Comparison of ENCODE assay signal across 8 mouse cellular contexts in genomic region chr11:101626649-101626994, GRCm38 (mm10). TPM values are rescaled to one million over a fixed set of nuclear protein-coding genes. Genes with fewer than 3 reads are reported as not detected.
A peak's percentile ranks its signal among the peaks of the same experiment; 100 is the strongest.
DNase-seq lines count a peak whose midpoint lies in the region; ATAC-seq and TF ChIP-seq lines count a peak whose summit lies in the region.

No protein-coding gene starts in this region.

- no peaks in the 10 kb centered on the region for H3K27me3 ChIP-seq in kidney, embryonic 16.5 days (ENCODE audit: insufficient read depth, low read length)
- no peaks in the 10 kb centered on the region for H3K27me3 ChIP-seq in embryonic facial prominence, embryonic 11.5 days (ENCODE audit: control insufficient read depth, insufficient read depth, low read length)
- H3K27me3 ChIP-seq in intestine, embryonic 14.5 days (replicated peaks; ENCODE audit: control insufficient read depth, insufficient read depth, low read length), result no peaks in the 10 kb centered on the region
- H3K27me3 ChIP-seq in midbrain, postnatal 0 days (ENCODE audit: insufficient read depth, low read length), result no peaks in the 10 kb centered on the region

- peak overlapping the region; percentile 78 for H3K9ac ChIP-seq in kidney, embryonic 16.5 days (replicated peaks; ENCODE audit: low read length)
- peak overlapping the region; percentile 67 for H3K9ac ChIP-seq in embryonic facial prominence, embryonic 11.5 days (replicated peaks; ENCODE audit: low read length)
- peak overlapping the region; percentile 51 for H3K9ac ChIP-seq in intestine, embryonic 14.5 days (ENCODE audit: low read length)
- peak overlapping the region; percentile 60; the same call in 1 of the 2 replicates for H3K9ac ChIP-seq in midbrain, postnatal 0 days (replicated peaks; ENCODE audit: low read length, poor library complexity, severe bottlenecking)

- peak overlapping the region; percentile 51 for H3K4me3 ChIP-seq in kidney, embryonic 16.5 days (ENCODE audit: low read length)
- H3K4me3 ChIP-seq in embryonic facial prominence, embryonic 11.5 days (ENCODE audit: low read depth, low read length), result peak overlapping the region; percentile 31
- H3K4me3 ChIP-seq in intestine, embryonic 14.5 days (ENCODE audit: low read depth, low read length), result peak overlapping the region; percentile 39
- peak overlapping the region; percentile 31 for H3K4me3 ChIP-seq in midbrain, postnatal 0 days (ENCODE audit: low read depth, low read length)

- WGBS in kidney, embryonic 16.5 days, result 1% methylated on average over 8 of the region's 8 CpGs
- 4% methylated on average over 8 of the region's 8 CpGs for WGBS in embryonic facial prominence, embryonic 11.5 days
- 3% methylated on average over 8 of the region's 8 CpGs for WGBS in intestine, embryonic 14.5 days
- WGBS in midbrain, postnatal 0 days, result 7% methylated on average over 8 of the region's 8 CpGs

- H3K9me3 ChIP-seq in kidney, embryonic 16.5 days (ENCODE audit: low read length), result no peaks in the 10 kb centered on the region
- H3K9me3 ChIP-seq in embryonic facial prominence, embryonic 11.5 days (replicated peaks; ENCODE audit: control insufficient read depth, low read length), result no peaks in the 10 kb centered on the region
- H3K9me3 ChIP-seq in intestine, embryonic 14.5 days (ENCODE audit: control insufficient read depth, low read length), result no peaks in the 10 kb centered on the region
- no peaks in the 10 kb centered on the region for H3K9me3 ChIP-seq in midbrain, postnatal 0 days (ENCODE audit: low read length)

- DNase-seq in kidney, adult 8-10 months, result no peak
- DNase-seq in embryonic facial prominence, embryonic 11.5 days (ENCODE audit: low spot score), result no peak
- DNase-seq in intestine, embryonic 14.5 days (ENCODE audit: low spot score), result no peak
- DNase-seq in midbrain, postnatal 0 days (ENCODE audit: low spot score), result no peak
- no peak for DNase-seq in layer of hippocampus, postnatal 10 days (ENCODE audit: low spot score in 2 of 2)
- DNase-seq in urinary bladder, postnatal 14 days (ENCODE audit: low spot score), result no peak
- DNase-seq in kidney, postnatal 14 days, result no peak

- ATAC-seq in kidney, embryonic 16.5 days (ENCODE audit: low FRiP score, low TSS enrichment), result peak; percentile 11; the same call in 1 of the 2 replicates
- peak; percentile 22; the same call in 1 of the 2 replicates for ATAC-seq in embryonic facial prominence, embryonic 11.5 days (replicated peaks; ENCODE audit: insufficient number of reproducible peaks, low FRiP score, low TSS enrichment, low read depth)
- peak; percentile 20 for ATAC-seq in intestine, embryonic 14.5 days (replicated peaks; ENCODE audit: low FRiP score, low TSS enrichment, low read depth)
- ATAC-seq in midbrain, postnatal 0 days (ENCODE audit: low FRiP score), result peak; percentile 35; the same call in 1 of the 2 replicates

- peak overlapping the region; percentile 100 for H3K27ac ChIP-seq in kidney, embryonic 16.5 days (ENCODE audit: low read length)
- peak overlapping the region; percentile 96 for H3K27ac ChIP-seq in embryonic facial prominence, embryonic 11.5 days (replicated peaks; ENCODE audit: low read depth, low read length)
- peak overlapping the region; percentile 98 for H3K27ac ChIP-seq in intestine, embryonic 14.5 days (ENCODE audit: low read depth)
- H3K27ac ChIP-seq in midbrain, postnatal 0 days (ENCODE audit: low read depth, low read length), result peak overlapping the region; percentile 91

- H3K4me1 ChIP-seq in kidney, embryonic 16.5 days (ENCODE audit: insufficient read depth, low read length), result peaks cover 6% of the 10 kb centered on the region; the same call in 1 of the 2 replicates
- H3K4me1 ChIP-seq in embryonic facial prominence, embryonic 11.5 days (ENCODE audit: control insufficient read depth, insufficient read depth, low read length), result no peaks in the 10 kb centered on the region
- H3K4me1 ChIP-seq in intestine, embryonic 14.5 days (replicated peaks; ENCODE audit: control insufficient read depth, insufficient read depth, low read length), result no peaks in the 10 kb centered on the region
- no peaks in the 10 kb centered on the region for H3K4me1 ChIP-seq in midbrain, postnatal 0 days (ENCODE audit: insufficient read depth, low read length)

- H3K4me2 ChIP-seq in kidney, embryonic 16.5 days (replicated peaks; ENCODE audit: low read depth, low read length), result peak overlapping the region; percentile 80
- peak overlapping the region; percentile 42 for H3K4me2 ChIP-seq in embryonic facial prominence, embryonic 11.5 days (ENCODE audit: low read depth, low read length)
- H3K4me2 ChIP-seq in intestine, embryonic 14.5 days (ENCODE audit: low read length), result peak overlapping the region; percentile 57
- H3K4me2 ChIP-seq in midbrain, postnatal 0 days (ENCODE audit: low read depth, low read length, poor library complexity, severe bottlenecking), result peak overlapping the region; percentile 96

- no peaks in the 10 kb centered on the region for H3K36me3 ChIP-seq in kidney, embryonic 16.5 days (ENCODE audit: insufficient read depth, low read length)
- no peaks in the 10 kb centered on the region for H3K36me3 ChIP-seq in embryonic facial prominence, embryonic 11.5 days (replicated peaks; ENCODE audit: control insufficient read depth, insufficient read depth, low read depth, low read length)
- H3K36me3 ChIP-seq in intestine, embryonic 14.5 days (ENCODE audit: control insufficient read depth, insufficient read depth, low read length), result no peaks in the 10 kb centered on the region; the same call in 1 of the 2 replicates
- no peaks in the 10 kb centered on the region for H3K36me3 ChIP-seq in midbrain, postnatal 0 days (ENCODE audit: insufficient read depth, low read length)

- no peak for TF ChIP-seq CTCF in midbrain, postnatal 0 days (IDR thresholded peaks at IDR 0.05)

RNA-seq across cellular contexts. Expression of gene Rdm1, which starts 0.4 kb away (rescaled TPM):
- polyA plus RNA-seq in kidney, embryonic 16.5 days (2015; fragmentation: Nextera tagmentation; extraction: Ambion mirVana), result 41.7 and 43.1 TPM in 2 replicates
- polyA plus RNA-seq in embryonic facial prominence, embryonic 11.5 days (2014; fragmentation: Nextera tagmentation; extraction: Ambion mirVana), result 37.3 and 43.0 TPM in 2 replicates
- 30.8 and 44.8 TPM in 2 replicates for polyA plus RNA-seq in intestine, embryonic 14.5 days (2014; fragmentation: Nextera tagmentation; extraction: Ambion mirVana)
- 2.8 and 3.6 TPM in 2 replicates for total RNA-seq in midbrain, postnatal 0 days (2014; rRNA removed)
- 8.3 and 9.2 TPM in 2 replicates for polyA plus RNA-seq in midbrain, postnatal 0 days (2015; fragmentation: Nextera tagmentation; extraction: Ambion mirVana)
- 1 to 10 TPM; 4.2 to 7.7 TPM for total RNA-seq in layer of hippocampus, postnatal 10 days (2021)

RNA-seq across cellular contexts. Expression of gene Gm11634, which starts 27.6 kb away (rescaled TPM):
- not detected in 2 replicates for polyA plus RNA-seq in kidney, embryonic 16.5 days (2015; fragmentation: Nextera tagmentation; extraction: Ambion mirVana)
- not detected in 2 replicates for polyA plus RNA-seq in embryonic facial prominence, embryonic 11.5 days (2014; fragmentation: Nextera tagmentation; extraction: Ambion mirVana)
- polyA plus RNA-seq in intestine, embryonic 14.5 days (2014; fragmentation: Nextera tagmentation; extraction: Ambion mirVana), result not detected in 2 replicates
- total RNA-seq in midbrain, postnatal 0 days (2014; rRNA removed), result not detected in 2 replicates
- polyA plus RNA-seq in midbrain, postnatal 0 days (2015; fragmentation: Nextera tagmentation; extraction: Ambion mirVana), result not detected in 2 replicates
- total RNA-seq in layer of hippocampus, postnatal 10 days (2021), result not detected

RNA-seq across cellular contexts. Expression of gene Arl4d, which starts 38.7 kb away (rescaled TPM):
- 5.1 and 6.4 TPM in 2 replicates for polyA plus RNA-seq in kidney, embryonic 16.5 days (2015; fragmentation: Nextera tagmentation; extraction: Ambion mirVana)
- 2.8 and 4.3 TPM in 2 replicates for polyA plus RNA-seq in embryonic facial prominence, embryonic 11.5 days (2014; fragmentation: Nextera tagmentation; extraction: Ambion mirVana)
- 7.8 and 8.3 TPM in 2 replicates for polyA plus RNA-seq in intestine, embryonic 14.5 days (2014; fragmentation: Nextera tagmentation; extraction: Ambion mirVana)
- total RNA-seq in midbrain, postnatal 0 days (2014; rRNA removed), result 4.5 and 6.9 TPM in 2 replicates
- polyA plus RNA-seq in midbrain, postnatal 0 days (2015; fragmentation: Nextera tagmentation; extraction: Ambion mirVana), result 5.7 and 7.1 TPM in 2 replicates
- 10 to 100 TPM; 12.1 to 13.3 TPM for total RNA-seq in layer of hippocampus, postnatal 10 days (2021)

RNA-seq across cellular contexts. Expression of gene Tmem106a, which starts 44.6 kb away (rescaled TPM):
- polyA plus RNA-seq in kidney, embryonic 16.5 days (2015; fragmentation: Nextera tagmentation; extraction: Ambion mirVana), result 7.0 and 8.2 TPM in 2 replicates
- 2.0 and 2.4 TPM in 2 replicates for polyA plus RNA-seq in embryonic facial prominence, embryonic 11.5 days (2014; fragmentation: Nextera tagmentation; extraction: Ambion mirVana)
- 7.6 and 8.9 TPM in 2 replicates for polyA plus RNA-seq in intestine, embryonic 14.5 days (2014; fragmentation: Nextera tagmentation; extraction: Ambion mirVana)
- 1.5 and 3.0 TPM in 2 replicates for total RNA-seq in midbrain, postnatal 0 days (2014; rRNA removed)
- 3.5 and 3.6 TPM in 2 replicates for polyA plus RNA-seq in midbrain, postnatal 0 days (2015; fragmentation: Nextera tagmentation; extraction: Ambion mirVana)
- 1 to 10 TPM; 2.7 to 3.6 TPM for total RNA-seq in layer of hippocampus, postnatal 10 days (2021)

Comparison
In these comparisons a context has a peak if more than half of its experiments do, and no peak if none do; other contexts are left out.
1. H3K4me2 ChIP-seq: peak in every context shown above with its lines; median percentile 96 in midbrain, postnatal 0 days; 80 in kidney, embryonic 16.5 days; 57 in intestine, embryonic 14.5 days; 42 in embryonic facial prominence, embryonic 11.5 days.